Mouse (Mus musculus) cerebellum, adult 18-20 months (tissue): Measurements from ENCODE around the gene Frmd4b.
A peak's percentile ranks its signal among the peaks of the same experiment; 100 is the strongest.
"Not testable (repeated sequence)": the region's sequence is repeated elsewhere in the genome, so short reads cannot be mapped to it uniquely, and the experiment has no call there.

Experiments used
- DNase-seq, 2 experiments: peaks; one replicate each; pipeline ENCODE4 v3.0.0; 2021

The Frmd4b gene

DNA sequence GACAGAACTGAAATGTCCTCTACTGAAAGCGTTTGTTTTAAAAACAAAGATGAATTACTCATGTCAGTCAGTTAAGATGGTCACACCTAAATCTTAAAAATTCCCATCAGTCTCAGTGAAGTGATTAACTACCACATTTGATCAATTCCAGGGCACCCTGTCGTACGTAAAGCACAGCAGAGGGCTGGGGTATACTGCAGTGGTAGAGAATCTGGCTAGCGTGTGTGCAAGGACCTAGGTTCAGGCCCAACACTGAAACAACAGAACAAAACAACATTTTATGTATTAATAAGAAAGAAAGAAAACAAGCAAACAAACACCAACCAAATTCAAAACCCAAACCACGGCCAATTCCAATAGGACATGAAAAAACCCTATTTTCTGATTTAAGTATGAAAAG is 331.0 kb downstream of the Frmd4b start:
- no peak for DNase-seq

DNA sequence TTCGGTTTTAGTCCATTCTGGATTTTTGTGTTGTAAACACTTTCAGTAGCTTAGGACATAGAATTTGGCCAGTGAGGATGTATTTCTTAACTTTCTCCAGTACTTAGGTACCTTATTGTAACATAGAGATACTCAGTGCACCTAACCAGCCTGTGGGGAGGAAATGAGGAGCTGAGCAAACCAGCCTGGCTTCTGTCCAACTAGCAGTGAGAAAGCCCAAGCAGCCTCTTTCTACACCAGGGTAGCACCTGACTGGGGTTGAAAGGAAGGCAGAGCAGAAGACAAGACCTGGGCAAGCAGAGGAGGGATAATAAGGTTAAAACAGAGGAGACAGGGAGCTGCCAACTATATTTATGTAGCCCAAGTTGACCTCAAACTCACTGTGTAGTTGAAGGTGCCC is 333.7 kb downstream of the Frmd4b start:
- DNase-seq = no peak

DNA sequence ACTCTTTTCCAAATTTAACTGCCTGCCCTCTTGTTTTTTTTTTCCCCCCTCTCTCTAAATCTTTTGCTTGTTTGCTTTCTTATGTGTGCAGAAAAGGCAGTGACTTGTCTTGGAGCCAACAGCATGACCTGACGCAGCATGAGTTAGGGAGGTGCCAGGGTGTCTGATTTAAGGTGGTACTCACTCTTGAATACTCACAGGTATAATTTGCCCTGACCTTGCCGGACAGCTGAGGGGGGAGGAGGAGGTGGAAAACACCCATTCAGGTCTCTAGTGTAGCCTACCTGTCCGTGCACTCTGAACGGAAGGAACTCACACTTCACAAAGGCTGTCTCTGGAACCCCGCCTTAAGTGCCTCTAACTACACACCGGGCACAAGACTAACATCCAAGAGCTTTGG is 338.5 kb downstream of the Frmd4b start:
- peak in 1 of 2 experiments; percentile 5 for DNase-seq

DNA sequence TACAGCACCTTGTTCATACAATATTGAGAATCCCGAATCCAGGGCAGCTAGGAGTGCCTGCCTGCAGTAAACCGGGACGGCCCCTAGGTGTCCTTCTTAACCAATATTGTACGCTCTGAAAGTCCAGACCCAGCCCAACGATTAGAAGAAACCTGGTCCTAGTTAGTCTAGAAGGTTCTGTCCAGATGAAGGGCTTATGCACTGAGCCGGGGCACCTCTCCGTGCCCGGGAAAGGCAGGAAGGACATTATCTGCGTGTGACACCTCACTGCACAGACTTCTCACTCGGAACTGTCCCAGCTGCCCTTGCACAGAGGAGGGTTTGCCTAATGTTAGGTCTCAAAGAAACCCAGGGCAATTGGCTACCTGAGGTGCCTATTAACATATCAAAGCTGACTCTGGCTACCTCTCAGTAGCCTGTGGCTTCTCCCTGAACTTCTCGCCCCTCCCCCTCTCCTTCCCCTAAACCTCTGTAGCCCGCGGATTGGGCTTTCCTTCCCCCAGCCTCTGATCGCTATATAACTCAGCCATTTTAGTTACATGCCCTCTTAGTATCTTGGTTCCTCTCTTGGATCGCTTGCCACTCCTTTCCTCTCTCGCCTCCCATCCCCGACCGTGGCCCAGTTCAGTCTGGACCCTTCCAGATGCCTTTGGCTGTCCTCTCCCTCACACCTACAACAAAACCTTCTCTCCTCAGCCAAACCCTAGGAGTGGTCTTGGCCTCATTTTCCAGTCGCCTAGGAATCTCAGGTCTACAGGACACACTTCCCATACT is 339.1 kb downstream of the Frmd4b start:
- peak; percentile 76 to 80 for DNase-seq

DNA sequence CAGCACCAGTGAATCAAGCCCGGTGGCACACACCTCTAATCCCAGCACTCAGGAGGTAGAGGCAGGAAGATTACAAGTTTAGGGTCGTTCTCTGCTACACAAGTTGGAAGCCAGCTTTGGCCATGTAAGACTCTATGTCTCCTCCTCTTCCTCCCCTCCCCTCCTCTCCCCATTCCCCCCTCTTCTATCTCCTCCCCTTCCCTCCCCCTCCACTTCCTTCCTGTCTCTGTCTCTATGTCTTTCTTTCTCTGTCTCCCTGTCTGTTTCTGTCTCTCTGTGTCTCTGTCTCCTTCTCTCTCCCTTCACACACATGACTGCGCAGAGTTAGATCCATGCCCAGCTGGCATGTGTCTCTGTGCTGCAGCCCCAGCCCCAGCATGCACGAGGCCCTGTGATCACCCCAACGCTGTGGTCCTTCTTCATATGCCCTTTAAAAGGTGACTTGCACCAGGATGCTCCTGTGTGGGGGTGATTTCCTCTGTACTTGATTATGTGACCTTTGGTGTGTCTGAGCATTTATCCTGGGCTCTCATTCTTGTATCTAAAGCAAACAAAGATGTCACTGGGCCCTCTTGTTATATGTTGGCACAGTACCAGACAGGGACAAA is 340.3 kb downstream of the Frmd4b start:
- no peak for DNase-seq

DNA sequence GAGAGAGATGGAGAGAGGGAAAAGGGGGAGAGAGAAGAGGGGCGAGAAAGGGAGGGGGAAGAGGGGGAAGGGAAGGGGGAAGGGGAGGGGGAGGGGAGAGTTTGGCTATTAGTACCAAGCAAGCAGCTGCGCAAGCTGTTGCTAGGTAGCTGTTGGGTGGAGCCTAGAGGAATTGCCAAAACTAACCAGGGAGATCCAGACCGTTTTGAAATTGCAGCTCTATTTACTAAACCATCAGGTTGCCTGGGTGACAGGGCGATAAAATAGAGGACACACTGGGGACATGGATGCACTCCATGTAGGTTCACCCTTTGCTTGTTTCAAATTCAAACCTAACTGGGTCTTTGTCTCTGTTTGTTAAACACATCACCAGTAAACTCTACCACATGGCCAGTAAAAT is 341.0 kb downstream of the Frmd4b start:
- DNase-seq = no peak

DNA sequence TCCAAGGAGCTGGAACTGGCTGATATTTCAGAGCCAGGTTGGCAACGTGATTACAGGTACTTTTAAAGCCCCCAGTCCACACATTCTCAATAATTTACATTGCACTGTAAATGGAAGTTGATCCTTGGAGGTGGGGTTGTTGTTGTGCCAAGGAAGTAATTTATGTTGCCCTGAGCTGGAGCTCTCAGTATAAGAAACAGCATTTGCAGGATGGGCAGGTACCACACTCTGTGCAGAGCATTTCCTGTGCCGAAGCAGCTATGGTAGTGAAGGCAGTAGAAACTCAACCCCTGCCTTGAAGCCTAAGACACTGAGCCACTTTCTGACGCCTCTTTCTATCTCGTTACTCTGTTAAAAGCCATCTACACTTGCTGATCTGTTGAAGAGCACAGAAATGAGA is 341.6 kb downstream of the Frmd4b start:
- no peak for DNase-seq

DNA sequence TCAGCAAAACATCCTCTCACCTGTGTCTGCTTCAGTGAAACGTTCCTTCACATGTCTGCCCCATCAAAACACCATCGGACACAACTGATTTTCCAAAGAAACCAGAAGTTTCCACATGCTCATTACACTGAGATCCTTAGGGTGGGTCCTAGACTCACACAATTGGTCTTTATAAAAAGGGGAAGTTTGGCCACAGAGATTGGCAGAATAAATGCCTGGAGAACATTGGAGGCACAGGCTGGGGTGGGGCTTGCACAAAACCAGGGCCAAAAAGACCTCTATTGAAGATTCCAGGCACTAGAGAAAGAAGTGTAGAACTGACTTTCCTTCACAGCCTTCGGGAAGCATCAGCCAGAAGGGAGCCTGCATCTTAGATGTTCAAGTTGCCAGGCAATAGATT is 343.6 kb downstream of the Frmd4b start:
- DNase-seq = no peak

DNA sequence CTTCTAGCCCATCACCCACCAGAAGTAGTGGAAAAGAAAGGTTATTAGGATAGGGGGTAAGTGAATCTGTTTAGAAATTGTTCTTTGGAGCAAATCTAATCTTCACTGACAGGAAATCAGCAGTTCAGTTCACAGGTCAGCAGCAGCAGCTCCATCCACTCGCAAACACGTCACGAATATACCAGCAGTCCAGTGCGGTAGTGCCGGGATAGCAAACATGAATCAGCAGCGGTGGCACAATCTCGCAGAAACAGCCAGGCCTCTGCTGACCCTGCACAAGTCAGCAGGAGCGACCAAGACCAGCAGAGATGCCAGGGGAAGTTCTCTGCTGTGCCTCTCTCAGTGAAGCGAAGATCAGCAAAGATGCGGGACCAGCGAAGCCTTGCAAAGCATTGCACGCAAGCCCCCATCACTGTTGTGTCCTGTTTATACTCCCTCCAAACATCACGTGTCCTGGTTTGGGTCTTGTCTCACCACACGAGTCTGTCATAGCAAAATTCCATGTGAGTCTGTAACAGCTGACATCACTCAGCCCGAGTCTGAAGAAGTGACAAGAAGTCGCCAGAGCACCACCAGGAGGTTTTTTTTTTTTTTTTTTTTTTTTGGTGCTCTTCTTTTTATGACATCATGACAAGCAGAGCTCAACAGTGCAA is 344.2 kb downstream of the Frmd4b start:
- no peak for DNase-seq

DNA sequence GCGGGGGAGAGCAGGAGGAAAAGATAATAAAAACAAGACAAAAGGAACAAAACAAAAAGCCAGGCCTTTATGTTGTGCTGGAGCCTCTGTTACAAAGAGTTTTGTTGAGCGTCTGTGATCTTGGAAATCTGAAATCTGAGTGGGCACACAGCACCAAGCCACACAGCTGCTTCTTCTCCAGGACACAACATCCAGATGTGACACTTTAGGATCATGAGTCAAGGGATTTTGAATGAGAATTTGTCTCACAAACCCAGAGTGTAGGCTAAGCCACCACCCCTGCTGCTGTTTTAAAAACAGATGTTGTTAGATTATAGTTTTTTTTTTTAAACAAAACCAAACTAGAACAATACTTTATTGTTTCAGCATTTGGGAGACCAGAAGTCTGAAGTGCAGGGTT is 345.0 kb downstream of the Frmd4b start:
- DNase-seq = no peak

DNA sequence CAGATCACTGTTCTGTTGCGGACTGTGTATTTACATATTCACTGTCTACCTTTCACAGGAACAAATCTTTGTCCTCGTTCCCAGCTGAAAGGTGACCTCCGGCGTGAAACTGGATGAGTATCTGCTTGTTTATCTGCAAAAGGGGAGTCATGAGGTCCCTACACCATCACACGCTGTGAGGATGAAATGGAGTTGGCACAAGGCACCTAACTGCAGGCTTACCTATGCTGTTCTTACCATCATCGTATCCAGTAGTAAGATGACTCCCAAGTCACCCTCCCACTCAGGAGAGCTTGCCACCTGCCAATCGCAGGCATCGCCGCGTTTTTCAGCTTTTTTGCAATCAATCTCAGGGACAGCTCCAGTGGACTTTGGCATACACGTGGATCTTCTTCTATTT is 347.7 kb downstream of the Frmd4b start:
- DNase-seq = no peak

DNA sequence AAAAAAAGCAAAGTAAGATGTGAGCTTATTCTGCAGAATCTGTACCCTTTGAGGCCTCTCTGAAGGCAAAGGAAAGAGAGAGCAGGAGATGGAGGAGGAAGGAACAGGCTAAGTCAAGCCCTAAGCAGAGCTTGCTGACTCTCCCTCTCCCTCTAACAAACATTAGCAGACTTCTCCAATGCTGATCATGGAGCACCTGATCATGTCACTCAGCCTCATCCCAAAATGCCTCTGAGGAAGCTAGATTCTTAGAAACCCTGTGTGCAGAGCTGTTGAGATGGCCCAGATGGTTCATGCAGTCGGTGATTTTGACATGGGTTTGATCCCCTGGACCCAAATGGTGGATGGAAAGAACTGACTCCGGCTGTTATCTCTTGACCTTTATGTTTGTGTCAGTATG is 350.2 kb downstream of the Frmd4b start:
- no peak for DNase-seq

DNA sequence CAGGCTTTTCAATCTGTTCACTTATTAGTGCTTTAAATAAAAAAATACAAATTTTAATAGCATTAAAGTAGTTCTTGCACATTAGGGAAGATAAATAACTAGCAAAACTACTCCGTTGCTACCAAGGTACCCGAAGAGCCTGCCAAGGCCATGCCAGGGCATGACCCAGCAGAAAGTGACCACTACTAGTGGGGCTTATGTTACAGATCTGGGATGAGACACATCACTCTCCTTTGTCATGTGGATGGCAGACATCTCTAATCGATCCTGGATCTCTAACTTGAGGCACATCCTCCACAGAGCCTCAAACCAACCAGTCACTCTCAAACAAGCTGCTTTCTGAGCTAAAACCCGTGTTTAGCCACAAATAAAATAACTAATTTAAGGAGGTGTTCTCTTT is 350.7 kb downstream of the Frmd4b start:
- DNase-seq = no peak

DNA sequence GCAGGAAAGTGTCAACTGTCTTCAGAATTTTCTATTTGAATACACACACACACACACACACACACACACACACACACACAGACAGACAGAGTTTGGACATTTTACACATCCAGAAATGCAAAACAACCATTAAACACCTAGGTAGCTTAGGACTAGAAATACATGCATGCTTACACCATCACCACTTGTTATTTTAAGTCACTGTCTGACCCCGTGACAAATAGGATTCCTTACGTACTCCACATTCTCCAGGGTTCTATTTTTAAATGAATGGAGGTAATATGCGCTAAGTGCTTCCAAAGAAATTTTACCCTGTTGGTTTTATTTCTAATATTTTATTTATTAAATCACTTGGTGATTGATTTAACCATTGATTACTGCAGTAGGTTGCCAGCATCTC is 351.6 kb downstream of the Frmd4b start:
- no peak for DNase-seq

DNA sequence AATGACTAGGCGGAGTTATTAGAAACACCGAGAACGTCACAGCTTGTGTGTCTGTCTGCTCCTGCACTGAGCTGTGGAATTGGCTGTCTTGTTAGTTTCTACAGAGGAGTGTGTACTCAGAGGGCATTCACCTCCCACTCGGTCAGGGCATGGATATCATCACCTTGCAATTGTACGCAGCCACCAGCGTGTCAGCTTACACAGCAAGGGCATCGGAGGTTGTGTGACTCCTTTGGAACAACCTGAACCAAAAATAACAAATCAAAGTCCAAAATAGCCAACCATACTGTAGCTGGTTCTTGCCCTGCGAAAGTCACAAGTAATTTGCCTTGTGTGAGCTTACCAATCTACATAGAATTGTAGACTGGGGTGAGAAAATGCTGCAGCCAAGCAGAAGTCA is 352.1 kb downstream of the Frmd4b start:
- DNase-seq = no peak

DNA sequence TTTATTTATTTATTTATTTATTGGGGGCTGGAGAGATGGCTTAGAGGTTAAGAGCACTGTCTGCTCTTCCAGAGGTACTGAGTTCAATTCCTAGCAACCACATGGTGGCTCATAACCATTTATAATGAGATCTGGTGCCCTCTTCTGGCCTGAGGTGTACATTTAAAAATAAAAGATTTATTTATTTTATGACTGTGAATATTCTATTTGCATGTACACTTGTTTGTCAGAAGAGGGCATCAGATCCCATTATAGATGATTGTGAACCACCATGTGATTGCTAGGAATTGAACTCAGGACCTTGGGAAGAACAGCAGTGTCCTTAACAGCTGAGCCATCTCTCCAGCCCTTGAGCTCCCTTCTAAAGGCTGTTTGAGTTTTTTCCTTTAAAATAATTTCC is 353.6 kb downstream of the Frmd4b start:
- not testable (repeated sequence) for DNase-seq

DNA sequence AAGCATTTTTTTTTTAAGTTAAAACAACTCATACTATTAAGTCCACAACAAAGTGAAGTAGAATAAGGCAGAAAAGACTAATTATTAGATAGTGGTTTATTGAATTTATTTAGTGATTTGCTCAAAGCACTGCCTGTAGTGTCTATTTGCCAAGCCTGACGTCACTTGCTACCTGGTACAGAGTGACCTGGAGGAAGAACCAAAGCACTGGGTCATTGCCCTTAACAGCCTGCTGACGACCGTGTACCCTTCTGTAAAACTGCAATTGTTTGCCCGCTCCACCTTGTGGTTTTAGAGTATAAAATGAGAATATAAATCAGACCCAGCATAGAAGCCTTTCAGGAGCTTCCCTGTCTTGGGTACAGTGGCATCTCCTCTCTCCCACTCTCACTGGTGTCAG is 355.1 kb downstream of the Frmd4b start:
- DNase-seq = no peak

DNA sequence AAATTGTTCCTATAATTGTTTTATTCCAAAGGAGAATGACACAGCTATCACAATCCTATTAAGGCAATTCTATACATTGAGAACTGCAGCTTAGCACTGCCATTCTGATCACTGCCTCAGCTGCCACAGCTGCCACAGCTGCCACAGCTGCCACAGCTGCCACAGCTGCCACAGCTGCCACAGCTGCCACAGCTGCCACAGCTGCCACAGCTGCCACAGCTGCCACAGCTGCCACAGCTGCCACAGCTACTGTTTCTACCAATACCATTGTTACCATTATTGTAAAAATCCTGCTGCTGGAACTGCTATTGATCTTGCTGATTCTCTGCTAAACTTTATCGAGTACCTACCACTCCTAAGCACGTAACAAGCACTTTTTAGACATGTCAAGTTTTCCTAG is 357.4 kb downstream of the Frmd4b start:
- DNase-seq = not testable (repeated sequence)

DNA sequence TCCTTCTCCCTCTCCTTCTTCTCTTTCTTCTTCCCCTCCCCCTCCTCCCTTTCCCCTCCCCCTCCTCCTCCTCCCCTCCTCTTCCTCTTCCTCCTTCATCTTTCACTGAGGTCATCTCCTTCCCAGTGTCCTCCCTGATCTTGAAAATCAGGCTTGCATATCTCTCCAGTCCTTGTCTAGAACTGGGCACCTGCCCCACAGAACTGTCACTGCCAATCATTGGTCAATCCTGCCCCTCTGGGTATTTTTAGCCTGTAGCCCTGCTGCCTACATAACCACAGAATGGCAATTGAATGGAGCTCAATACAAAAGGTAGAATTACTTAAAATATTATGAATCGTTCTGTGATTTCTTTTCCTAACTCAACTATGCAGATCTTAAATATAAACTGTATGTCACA is 358.9 kb downstream of the Frmd4b start:
- no peak for DNase-seq

DNA sequence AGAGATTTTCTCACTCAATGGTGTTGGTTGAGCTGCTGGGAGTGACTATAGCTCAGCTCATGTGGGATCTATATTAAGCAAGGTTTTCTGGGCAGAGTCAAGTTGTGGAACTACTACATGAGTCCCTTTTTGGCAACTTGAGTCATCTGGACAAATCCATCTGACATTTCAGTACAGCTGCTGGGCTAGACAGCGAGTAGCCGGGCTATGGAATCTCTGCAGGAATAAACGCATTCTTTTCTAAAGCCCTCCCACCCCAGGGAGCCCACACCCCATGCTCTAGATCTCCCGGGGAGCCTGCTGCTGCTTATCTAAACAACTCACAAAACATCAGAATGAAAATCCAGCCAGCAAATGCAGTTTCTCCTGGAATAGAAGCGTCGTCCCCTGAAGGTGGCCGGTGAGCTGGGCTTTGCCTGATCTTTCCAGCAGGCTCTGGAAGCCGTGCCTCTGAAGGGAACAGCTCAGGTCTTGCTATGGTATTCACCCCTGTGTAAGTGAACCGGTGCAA is 364.6 kb downstream of the Frmd4b start, which contains the start of gene Lmod3:
TSS of gene Lmod3 (minus strand) at position 49 of the 511 bp plus-strand sequence.
- no peak for DNase-seq

DNA sequence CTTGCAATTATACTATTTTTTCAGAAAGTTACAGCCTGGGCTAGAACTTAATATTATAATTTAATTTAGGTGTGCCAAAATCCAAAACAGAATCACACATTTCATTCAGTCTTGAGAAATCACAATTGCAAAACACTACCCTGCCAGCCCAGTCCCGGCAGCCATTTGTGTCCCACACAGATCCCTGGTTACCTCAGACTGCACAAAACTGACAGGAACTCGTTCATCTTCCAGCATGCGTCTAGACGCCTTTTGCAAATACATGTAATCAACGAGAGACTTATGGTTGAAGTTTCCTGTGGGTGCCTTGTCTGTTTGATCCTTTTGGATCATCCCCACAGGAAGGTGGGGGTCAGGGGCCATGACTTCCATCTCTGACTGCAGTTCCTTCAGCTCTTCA is 365.3 kb downstream of the Frmd4b start:
- DNase-seq = no peak

DNA sequence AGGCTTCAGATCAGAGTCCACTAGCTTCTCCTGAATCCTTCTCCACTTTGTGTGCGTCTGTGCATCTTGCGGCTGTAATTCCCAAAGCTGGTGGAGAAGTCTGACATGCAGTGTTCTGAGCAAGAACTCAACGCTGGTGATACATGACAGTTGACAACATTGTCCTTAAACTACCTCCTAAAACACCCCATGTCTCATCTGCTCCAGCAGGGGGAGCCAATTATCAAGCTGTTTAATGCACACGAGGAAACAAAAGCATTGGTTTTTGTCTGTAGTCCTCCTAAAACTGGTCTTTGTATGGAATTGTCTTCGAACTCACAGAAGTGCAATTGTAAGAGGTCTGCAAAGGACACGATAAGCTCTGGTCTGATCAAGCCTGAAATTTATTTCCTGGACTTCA is 366.4 kb downstream of the Frmd4b start:
- DNase-seq = peak; percentile 45

DNA sequence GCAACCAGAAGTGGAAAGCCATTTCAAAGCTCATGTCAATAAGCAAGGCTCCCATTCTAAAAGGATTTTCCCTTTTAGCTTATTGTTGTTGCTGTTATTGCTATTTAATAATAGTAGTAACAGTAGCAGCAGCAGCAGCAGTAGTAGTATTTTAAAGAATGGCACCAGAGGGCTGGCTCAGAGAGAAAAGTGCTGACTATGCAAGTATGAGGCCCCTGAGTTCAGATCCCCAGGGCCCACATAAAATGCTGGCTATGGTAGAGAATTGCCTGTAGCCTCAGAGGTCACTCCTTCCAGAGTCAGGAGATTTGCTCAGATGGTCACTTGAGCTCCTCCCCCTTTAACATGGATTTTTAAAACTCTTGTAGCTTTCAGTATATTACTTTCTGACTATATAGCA is 372.1 kb downstream of the Frmd4b start:
- no peak for DNase-seq

DNA sequence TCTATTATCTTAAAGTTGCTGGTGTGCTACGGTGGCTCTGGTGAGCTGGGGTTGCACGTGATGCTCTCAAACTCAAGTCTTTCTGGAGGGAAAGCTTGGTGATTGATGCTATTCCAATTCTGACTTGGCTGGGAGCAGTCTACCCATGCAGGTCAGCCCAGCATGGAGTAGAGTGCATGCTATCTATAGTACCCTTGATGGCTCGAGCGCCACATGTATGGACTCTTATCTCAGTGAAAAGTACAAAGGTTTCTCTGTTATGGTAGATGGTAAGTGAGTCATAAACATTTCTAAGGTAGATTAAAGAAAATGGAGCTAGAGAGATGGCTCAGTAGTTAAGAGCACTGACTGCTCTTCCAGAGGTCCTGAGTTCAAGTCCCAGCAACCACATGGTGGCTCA is 374.8 kb downstream of the Frmd4b start:
- no peak for DNase-seq
